Mouse (Mus musculus) kidney, embryonic 15.5 days (tissue): Measurements from ENCODE around the gene Wdr95. TPM values are rescaled to one million over a fixed set of nuclear protein-coding genes. Genes with fewer than 3 reads are reported as not detected.

Experiments
- ATAC-seq: fragments of 200-750 bp; cut with Nextera tagmentation; replicated peaks from 2 replicates; pipeline ENCODE4 v1.8.0; 2017; ENCODE audit warnings: moderate TSS enrichment; ENCODE audit not compliant: low FRiP score
- H3K27ac ChIP-seq: fragments of 300-500 bp; sonication (generic); 2 replicates; pipeline ENCODE4 v1.5.1; 2015; ENCODE audit warnings: mild to moderate bottlenecking, inconsistent platforms
- H3K27me3 ChIP-seq: fragments of 300-500 bp; sonication (generic); 2 replicates; pipeline ENCODE4 v1.6.1; 2015; ENCODE audit warnings: inconsistent platforms
- H3K36me3 ChIP-seq: fragments of 300-500 bp; sonication (generic); 2 replicates; pipeline ENCODE4 v1.6.1; 2015; ENCODE audit warnings: inconsistent platforms
- H3K4me1 ChIP-seq: fragments of 300-500 bp; sonication (generic); 2 replicates; pipeline ENCODE4 v1.6.1; 2015; ENCODE audit warnings: inconsistent platforms
- H3K4me2 ChIP-seq: fragments of 300-500 bp; sonication (generic); 2 replicates; pipeline ENCODE4 v1.6.1; 2015; ENCODE audit warnings: moderate library complexity, mild to moderate bottlenecking, inconsistent platforms
- H3K4me3 ChIP-seq: fragments of 300-500 bp; sonication (generic); replicated peaks from 2 replicates; pipeline ENCODE4 v1.5.1; 2015; ENCODE audit warnings: mild to moderate bottlenecking, inconsistent platforms
- H3K9ac ChIP-seq: fragments of 300-500 bp; sonication (generic); 2 replicates; pipeline ENCODE4 v1.6.1; 2015; ENCODE audit warnings: mild to moderate bottlenecking, inconsistent platforms
- H3K9me3 ChIP-seq: fragments of 300-500 bp; sonication (generic); replicated peaks from 2 replicates; pipeline ENCODE4 v1.6.1; 2016; ENCODE audit warnings: inconsistent platforms
- WGBS: fragments of 180-500 bp; shearing (Covaris S2); methylation state at CpG from one replicate; pipeline ENCODE4 v1.1.7; 2015; ENCODE audit warnings: mixed read lengths; 5-methylcytosine and 5-hydroxymethylcytosine counted together
- polyA plus RNA-seq: library from polyadenylated mRNA; unstranded; fragments of >200 nt; fragmentation: Nextera tagmentation; extraction: Ambion mirVana; gene quantifications from 2 replicates; pipeline ENCODE4 v1.2.1, GENCODE M21; 2015

Wdr95 gene
- polyA plus RNA-seq, 1 experiment from 2014 or later: not detected

- H3K4me1 ChIP-seq: no peaks in the 10 kb centered on the region
- no peaks in the 10 kb centered on the region for H3K27me3 ChIP-seq
- H3K4me3 ChIP-seq: no peak overlapping the region
- WGBS: 66% methylated on average over 9 of the region's 9 CpGs
- H3K9ac ChIP-seq: no peak overlapping the region
- no peaks in the 10 kb centered on the region for H3K9me3 ChIP-seq
- H3K4me2 ChIP-seq: no peak overlapping the region
- no peaks in the 10 kb centered on the region for H3K36me3 ChIP-seq
- no peak overlapping the region for H3K27ac ChIP-seq
- no peak for ATAC-seq
Measured at GRCm38 (mm10) chr5:149659414-149659780, 130.9 kb downstream of the Wdr95 start.

GRCm38 (mm10) chr5:149661428-149661827, 132.9 kb downstream of the Wdr95 start:
- no peak overlapping the region for H3K9ac ChIP-seq
- H3K27ac ChIP-seq: no peak overlapping the region
- H3K4me1 ChIP-seq: no peaks in the 10 kb centered on the region
- no peak for ATAC-seq
- no peaks in the 10 kb centered on the region for H3K9me3 ChIP-seq
- H3K36me3 ChIP-seq: no peaks in the 10 kb centered on the region
- no peaks in the 10 kb centered on the region for H3K27me3 ChIP-seq
- H3K4me3 ChIP-seq: no peak overlapping the region
- 86% methylated on average over 6 of the region's 6 CpGs for WGBS
- H3K4me2 ChIP-seq: no peak overlapping the region

Other genes with a start within 250 kb of the Wdr95 start
- gene Medag, start 116.9 kb upstream of the Wdr95 start, polyA plus RNA-seq: 0.48 and 0.62 TPM in 2 replicates
- 0.26 TPM in 1 of 2 replicates, not detected in the other for gene Tex26, start 89.0 kb upstream of the Wdr95 start, polyA plus RNA-seq
- 62.6 and 68.8 TPM in 2 replicates for gene Hsph1, start 107.7 kb downstream of the Wdr95 start, polyA plus RNA-seq
- gene B3glct, start 149.6 kb downstream of the Wdr95 start, polyA plus RNA-seq: 16.9 and 17.1 TPM in 2 replicates